Mouse (Mus musculus) left cerebral cortex, adult 18-20 months (tissue): ENCODE data around the gene Lpo. TPM values are rescaled to one million over a fixed set of nuclear protein-coding genes. Genes with fewer than 3 reads are reported as not detected.

Source experiments
- DNase-seq, 2 experiments: peaks; one replicate each; pipeline ENCODE4 v3.0.0; 2021 to 2022; ENCODE audit warnings: low spot score in 2 of 2, mixed read lengths in 1 of 2
- microRNA-seq, 2 experiments: library from miRNA; unstranded; fragments of <30 nt; microRNA quantifications; one replicate each; pipeline ENCODE4 v1.2.0; 2021
- total RNA-seq, 2 experiments: library from RNA; stranded (reverse); gene quantifications; 2 replicates each; pipeline ENCODE4 v1.2.3; 2021

Gene Lpo
- total RNA-seq, 2 experiments from 2014 or later, result 0.28 to 0.37 TPM

GRCm38 (mm10) chr11:87759609-87760005 is 68.5 kb downstream of the Lpo start:
- DNase-seq, result peak; percentile 50 to 57

GRCm38 (mm10) chr11:87758957-87759608 is 69.0 kb downstream of the Lpo start:
- no peak for DNase-seq

- no peak for DNase-seq
These were observed 69.8 kb downstream of the Lpo start for GRCm38 (mm10) chr11:87758161-87758911.

GRCm38 (mm10) chr11:87757001-87757954 is 70.8 kb downstream of the Lpo start:
- DNase-seq, result no peak

Small RNA genes within 50 kb of the gene (microRNA-seq; reads per million reads assigned to microRNA genes)
- gene Mir142, result 0 reads per million in 2 experiments
- gene Mir142b, result 0 reads per million in 2 experiments

Other genes with a start within 250 kb of the Lpo start
- gene Mtmr4, start 236.1 kb downstream of the Lpo start, total RNA-seq, result 100 to 1,000 TPM in 1 of 2 experiments, 10 to 100 TPM in 1; 93.9 to 101 TPM
- under 1 TPM; 0.49 to 0.58 TPM for gene Hsf5, start 211.1 kb downstream of the Lpo start, total RNA-seq
- 1 to 10 TPM; 2.1 to 2.2 TPM for gene Rnf43, start 165.6 kb downstream of the Lpo start, total RNA-seq
- gene Supt4a, start 90.7 kb downstream of the Lpo start, total RNA-seq, result 10 to 100 TPM; 80.1 to 87.1 TPM
- 100 to 1,000 TPM; 172 to 177 TPM for gene Tspoap1, start 67.7 kb downstream of the Lpo start, total RNA-seq
- under 1 TPM in 1 of 2 experiments, not detected in 1; 0.26 TPM for gene Mpo, start 34.7 kb downstream of the Lpo start, total RNA-seq
- gene Mks1, start 24.9 kb upstream of the Lpo start, total RNA-seq, result 1 to 10 TPM; 3.9 to 4.1 TPM
- not detected for gene Epx, start 47.2 kb upstream of the Lpo start, total RNA-seq
- not detected for gene Olfr462, start 64.0 kb upstream of the Lpo start, total RNA-seq
- gene Olfr463, start 69.1 kb upstream of the Lpo start, total RNA-seq, result not detected
- gene Olfr464, start 92.7 kb upstream of the Lpo start, total RNA-seq, result 1 to 10 TPM in 1 of 2 experiments, under 1 TPM in 1; 0.77 to 2.0 TPM
- gene Dynll2, start 159.2 kb upstream of the Lpo start, total RNA-seq, result 100 to 1,000 TPM; 636 to 646 TPM
- gene Srsf1, start 219.1 kb upstream of the Lpo start, total RNA-seq, result 100 to 1,000 TPM; 179 to 200 TPM
- 10 to 100 TPM; 28.1 to 29.4 TPM for gene Vezf1, start 240.0 kb upstream of the Lpo start, total RNA-seq